Mouse (Mus musculus): ENCODE measurements at regions not wholly inside any gene's neighbourhood (a gene's known extent, or its start where the extent isn't known, plus 50 kb on each side); places are given as distances from the start of the nearest gene placed in this dataset.
A peak's percentile ranks its signal among the peaks of the same experiment; 100 is the strongest.

- DNase-seq: no peak
Observed at GRCm38 (mm10) chr1:90353325-90353724, 149.5 kb downstream of the Ackr3 start.

GRCm38 (mm10) chr1:90356567-90356966 lies 152.8 kb downstream of the Ackr3 start:
- DNase-seq: no peak

DNA sequence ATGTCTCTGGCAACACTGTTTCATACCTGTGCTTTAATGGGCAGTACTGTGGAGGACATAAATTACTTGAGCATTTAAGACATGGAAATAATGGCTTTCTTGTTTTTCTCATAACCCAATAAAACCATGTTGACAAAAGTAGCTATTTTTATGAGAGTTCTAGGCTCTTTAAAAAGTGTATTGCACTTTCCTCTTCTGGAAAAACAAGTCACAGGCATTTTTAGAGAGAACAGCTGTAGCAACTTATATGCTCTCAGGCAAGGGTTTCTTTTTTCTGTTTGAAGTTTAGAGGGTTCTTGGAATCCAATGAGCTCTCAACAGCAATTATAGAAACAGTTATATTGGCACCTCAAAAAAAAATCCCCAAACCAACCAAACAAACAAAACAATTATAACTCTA lies 153.6 kb downstream of the Ackr3 start:
- no peak for DNase-seq

DNA sequence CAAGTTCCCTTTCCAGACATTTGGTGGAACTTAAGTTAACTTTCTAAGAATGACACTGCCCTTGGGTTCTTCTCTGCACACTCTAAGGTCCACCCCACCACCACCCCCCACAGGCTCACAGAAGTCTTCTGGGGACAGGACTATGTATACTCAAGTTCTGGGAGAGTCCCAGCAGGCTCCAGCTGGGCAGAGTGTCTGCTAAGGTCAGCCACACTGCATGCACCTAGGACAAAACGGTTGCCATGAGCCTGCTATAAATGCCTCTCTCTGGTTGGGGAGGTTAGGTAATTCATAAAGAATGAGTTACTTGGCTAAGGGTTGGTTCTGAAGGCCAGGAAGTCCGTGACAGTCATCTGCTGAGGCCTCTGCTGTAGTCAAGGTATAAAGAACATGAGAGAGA lies 155.2 kb downstream of the Ackr3 start:
- DNase-seq: no peak

GRCm38 (mm10) chr1:90360065-90360464 lies 156.3 kb downstream of the Ackr3 start:
- DNase-seq: no peak

- DNase-seq: no peak
Observed at GRCm38 (mm10) chr1:90364444-90364843, 160.7 kb downstream of the Ackr3 start.

- DNase-seq: no peak
Observed at GRCm38 (mm10) chr1:90368581-90368980, 164.8 kb downstream of the Ackr3 start.

DNA sequence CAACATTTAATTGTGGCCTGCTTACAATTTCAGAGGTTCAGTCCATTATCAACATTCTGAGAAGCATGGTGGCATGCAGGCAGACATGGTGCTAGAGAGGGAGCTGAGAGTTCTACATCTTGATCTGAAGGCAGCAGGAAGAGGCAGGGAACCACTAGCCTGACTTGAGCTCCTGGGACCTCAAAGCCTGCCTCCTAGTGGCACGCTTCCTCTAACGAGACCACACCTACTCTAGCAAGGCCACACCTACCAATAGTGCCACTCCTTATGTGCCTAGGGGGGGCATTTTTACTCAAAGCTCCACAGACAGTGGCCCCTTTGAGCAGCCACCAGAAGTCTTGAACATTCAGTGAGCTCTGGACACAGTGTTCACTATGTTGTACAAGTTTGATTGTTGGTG lies 165.5 kb downstream of the Ackr3 start:
- DNase-seq: peak; percentile 19

- no peak for DNase-seq
Observed at GRCm38 (mm10) chr1:90370766-90371165, 167.0 kb downstream of the Ackr3 start.

DNA sequence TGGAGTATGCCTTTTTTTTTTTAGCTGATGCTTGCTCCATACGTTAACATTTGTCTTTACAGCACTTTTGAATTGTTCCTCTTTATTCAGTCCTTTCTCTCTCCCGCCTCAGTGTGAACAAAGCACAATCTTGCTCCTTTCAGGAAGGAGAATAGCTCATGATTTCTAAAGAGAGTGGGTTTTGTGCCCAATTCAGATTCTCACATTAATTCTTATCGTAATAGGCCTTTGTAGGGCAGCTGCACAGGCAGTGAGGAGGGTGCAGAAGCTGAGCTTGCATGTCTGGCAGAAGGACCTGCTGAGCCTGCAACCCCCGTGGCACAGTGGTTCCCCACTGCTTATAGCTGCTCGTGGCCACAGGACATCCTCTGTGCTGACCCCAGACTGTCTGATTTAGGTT lies 169.2 kb downstream of the Ackr3 start:
- DNase-seq: no peak

GRCm38 (mm10) chr1:90374517-90374916 lies 170.7 kb downstream of the Ackr3 start:
- DNase-seq: no peak

GRCm38 (mm10) chr1:90380034-90380705 lies 176.4 kb downstream of the Ackr3 start:
- no peak for DNase-seq

- no peak for DNase-seq
Observed at GRCm38 (mm10) chr1:90382941-90383470, 179.2 kb downstream of the Ackr3 start.

- DNase-seq: no peak
Observed at GRCm38 (mm10) chr1:90385024-90385423, 181.2 kb downstream of the Ackr3 start.

DNA sequence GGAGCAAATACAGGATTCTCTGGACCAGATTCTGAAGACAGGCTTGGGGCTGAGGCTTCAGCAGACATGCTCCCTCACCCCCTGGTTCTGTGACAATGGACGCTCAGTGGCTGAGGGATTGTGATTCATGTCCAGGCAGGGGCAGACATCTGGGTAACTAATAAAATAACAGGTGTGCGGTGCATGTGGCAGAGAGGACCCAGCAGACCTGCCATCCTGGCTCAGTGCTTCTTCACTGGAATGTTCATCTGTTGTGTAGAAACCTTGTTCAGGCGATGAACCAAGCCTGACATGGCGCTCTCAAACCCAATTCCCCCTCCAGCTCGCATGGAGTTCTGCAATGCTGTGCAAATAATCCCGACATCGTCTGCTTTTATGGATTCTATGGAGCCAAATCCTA lies 183.0 kb downstream of the Ackr3 start:
- no peak for DNase-seq

DNA sequence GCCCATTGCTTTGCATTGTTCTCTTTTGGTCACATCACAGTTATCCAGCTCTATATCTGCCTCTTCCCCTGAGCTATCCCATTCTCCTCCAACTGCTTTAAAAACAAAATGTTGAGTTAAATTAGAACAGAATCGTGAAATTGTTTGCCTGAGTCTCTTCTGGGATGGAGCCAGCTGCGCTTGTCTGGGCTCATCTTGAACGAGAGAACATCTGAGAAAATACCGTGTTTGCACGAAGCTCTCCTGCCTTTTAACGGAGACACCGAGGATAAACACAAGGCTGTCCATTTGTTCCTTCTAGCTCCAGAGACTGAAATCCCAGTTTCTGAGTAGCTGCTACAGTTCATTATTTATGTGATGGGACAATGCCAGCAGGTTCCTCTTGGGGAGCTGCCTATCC lies 186.6 kb downstream of the Ackr3 start:
- DNase-seq: no peak

DNA sequence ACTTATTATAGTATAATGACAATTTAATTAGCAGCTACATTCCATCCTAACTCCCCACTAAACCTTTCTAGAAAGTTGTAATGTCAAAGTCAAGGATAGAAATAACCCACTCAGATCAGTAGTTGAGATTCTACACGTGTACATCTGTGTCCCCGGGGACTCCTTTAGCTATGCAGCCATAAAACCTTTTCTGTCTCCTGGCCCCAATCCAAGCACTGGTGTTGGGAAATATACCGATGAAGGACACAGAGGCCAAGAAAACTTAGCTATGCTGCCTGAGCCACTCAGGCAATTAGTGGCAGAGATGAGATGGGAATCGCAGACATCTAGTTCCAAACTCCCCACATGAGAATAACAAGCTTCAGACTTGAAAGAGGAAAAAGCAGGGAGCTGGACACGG lies 190.1 kb downstream of the Ackr3 start:
- peak; percentile 26 for DNase-seq

DNA sequence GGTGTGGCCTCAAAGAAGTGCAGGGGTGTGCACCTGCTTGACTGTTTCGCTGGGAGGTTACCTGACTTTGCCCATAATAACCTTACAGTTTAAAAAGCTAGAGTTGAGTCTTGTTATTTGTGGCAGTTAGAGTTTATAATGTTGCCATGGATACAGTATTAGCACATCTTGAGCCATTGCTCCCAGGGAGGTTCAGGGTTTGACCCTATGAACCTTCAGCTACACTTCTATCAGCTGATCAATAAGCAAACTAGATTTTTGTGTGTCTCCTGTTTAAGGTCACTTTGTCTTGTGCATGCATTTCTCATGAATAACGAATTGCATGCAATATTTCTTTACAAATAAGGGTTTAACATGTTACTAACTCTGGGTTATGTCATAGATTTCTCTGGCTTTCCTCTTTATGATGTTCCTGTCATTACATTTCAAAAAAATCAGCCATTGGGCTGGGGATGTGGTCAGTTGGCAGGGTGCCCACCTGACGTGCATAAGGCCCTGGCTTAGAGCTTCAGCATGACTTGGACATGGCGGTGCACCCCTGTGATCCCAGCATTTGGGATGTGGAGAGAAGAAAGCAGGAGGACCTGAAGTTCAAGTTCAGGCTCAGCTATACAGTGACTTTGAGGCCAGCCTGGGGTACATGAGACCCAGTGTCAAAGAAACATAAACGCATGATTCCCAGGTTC lies 191.7 kb downstream of the Ackr3 start:
- DNase-seq: peak; percentile 23

DNA sequence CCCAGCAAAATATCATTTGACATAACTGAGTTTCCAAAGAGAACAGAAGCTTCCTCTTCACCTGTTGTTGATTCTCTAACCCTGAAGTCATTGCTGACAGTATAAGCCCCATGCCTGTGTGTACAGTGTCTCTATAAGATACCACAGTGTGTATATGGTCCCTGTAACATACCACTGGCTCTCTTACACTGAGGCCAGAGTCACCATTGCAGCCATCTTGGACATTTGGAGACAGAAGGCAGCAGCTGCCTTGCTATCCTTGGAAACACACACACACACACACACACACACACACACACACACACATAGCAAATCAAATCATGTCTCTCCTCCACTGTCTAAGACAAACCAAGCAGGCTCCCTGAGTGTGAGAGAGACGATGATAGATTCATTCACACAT lies 192.9 kb downstream of the Ackr3 start:
- DNase-seq: no peak

DNA sequence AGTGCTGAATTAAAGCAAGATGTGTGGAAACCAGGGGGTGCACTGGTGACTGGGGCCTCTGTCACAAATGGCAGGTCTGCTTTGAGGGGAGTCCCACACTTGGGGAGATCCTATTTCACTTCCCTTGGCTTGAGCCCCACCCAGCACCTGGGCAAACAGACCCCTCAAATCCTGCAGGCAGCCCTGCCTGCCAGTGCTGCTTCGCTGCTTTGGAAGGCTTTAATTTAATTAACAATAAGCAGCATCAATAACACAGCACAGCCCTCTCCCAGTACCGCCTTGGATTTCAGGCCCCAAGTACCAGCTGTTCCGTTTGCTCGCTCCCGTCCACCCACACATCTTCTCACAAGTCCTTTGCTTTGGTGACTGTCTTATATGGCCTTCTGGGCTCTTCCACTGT lies 193.6 kb downstream of the Ackr3 start:
- DNase-seq: no peak

DNA sequence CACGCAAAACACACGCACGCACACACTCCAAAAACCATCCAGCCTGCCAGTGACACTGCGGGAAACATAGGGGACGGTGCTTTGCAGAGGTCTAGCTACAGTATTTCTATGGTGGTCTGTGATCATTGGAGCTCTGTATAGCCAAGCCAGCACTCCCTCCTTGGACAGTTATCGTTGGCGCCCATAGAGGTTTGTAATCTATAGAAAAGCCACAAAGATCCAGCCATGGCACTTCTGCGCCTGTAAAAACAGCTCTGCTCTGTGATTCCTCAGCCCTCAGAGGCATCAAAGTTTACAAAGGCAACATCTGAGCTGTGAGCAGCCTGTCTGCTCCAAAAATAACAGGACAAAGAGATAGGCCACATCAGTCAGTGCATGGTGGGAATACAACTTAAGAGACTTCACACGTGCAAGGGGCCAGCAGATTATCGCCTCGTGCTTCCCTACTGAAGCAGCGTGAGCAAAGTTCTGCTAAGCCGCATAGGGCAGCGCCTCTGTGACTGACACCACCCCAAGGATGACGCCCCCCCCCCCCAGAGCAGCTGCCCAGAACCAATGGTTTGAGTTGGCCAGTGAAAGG lies 194.7 kb downstream of the Ackr3 start:
- DNase-seq: no peak

- DNase-seq: no peak
Observed at GRCm38 (mm10) chr1:90403057-90403456, 199.3 kb downstream of the Ackr3 start.

DNA sequence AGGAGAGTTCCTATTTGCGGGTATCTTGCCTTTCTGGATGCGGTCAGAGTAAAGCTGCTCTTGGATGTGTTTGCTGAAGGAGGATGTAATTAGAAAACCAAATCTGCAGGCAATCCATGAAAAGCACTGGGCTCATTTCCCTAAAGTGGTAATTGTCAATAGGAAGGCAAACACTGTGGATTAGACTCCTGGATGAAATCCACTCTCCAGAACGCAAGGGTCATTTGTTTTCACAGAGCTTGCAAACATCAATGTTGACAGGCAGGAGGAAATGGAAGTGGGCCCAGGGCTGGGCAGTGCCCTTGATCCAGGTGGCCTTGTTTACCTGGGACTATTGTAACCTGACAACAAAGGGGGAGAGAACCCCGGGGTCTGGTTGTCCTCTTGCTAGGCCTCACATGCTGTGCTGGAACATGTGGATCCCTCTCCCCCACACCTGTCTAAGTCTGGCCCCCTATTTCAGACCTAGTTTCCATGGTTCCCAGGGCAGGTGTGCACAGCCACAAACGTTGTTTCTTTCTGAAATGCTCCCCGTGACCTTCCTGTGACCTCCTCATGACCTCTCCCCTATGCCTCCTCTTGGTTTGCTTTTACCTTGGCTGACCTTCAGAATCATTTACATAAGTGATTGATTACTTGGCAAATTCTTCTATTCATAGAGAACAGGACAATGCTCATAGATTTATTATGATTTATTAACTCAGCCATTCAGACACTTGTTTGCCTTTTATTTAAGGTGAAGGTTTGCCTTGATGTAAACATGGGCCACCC lies 197.9 kb upstream of the Cops8 start:
- no peak for DNase-seq
